Mouse (Mus musculus) stomach, postnatal 0 days (tissue): Measurements from ENCODE around the gene Ddx43. TPM values are rescaled to one million over a fixed set of nuclear protein-coding genes. Genes with fewer than 3 reads are reported as not detected.
"Not testable (repeated sequence)": the region's sequence is repeated elsewhere in the genome, so short reads cannot be mapped to it uniquely, and the experiment has no call there.

Experiments used
- ATAC-seq: fragments of 200-750 bp; cut with Nextera tagmentation; 2 replicates; pipeline ENCODE4 v1.8.0; 2017; ENCODE audit not compliant: low FRiP score, low TSS enrichment
- DNase-seq: peaks from one replicate; pipeline ENCODE4 v3.0.0-alpha.2; 2016; ENCODE audit warnings: low spot score
- H3K27ac ChIP-seq: fragments of 300-500 bp; sonication (generic); replicated peaks from 2 replicates; pipeline ENCODE4 v1.5.1; 2014; ENCODE audit warnings: mild to moderate bottlenecking, control low read depth
- H3K27me3 ChIP-seq: fragments of 300-500 bp; sonication (generic); 2 replicates; pipeline ENCODE4 v1.6.1; 2014; ENCODE audit warnings: low read length; ENCODE audit not compliant: control insufficient read depth, insufficient read depth
- H3K36me3 ChIP-seq: fragments of 300-500 bp; sonication (generic); 2 replicates; pipeline ENCODE4 v1.6.1; 2014; ENCODE audit warnings: low read length, mixed read lengths; ENCODE audit not compliant: control insufficient read depth, insufficient read depth
- H3K4me1 ChIP-seq: fragments of 300-500 bp; sonication (generic); replicated peaks from 2 replicates; pipeline ENCODE4 v1.6.1; 2014; ENCODE audit warnings: antibody characterized with exemption; ENCODE audit not compliant: control insufficient read depth, insufficient read depth
- H3K4me2 ChIP-seq: fragments of 300-500 bp; sonication (generic); replicated peaks from 2 replicates; pipeline ENCODE4 v1.6.1; 2014; ENCODE audit warnings: low read depth, mild to moderate bottlenecking, control low read depth, moderate library complexity
- H3K4me3 ChIP-seq: fragments of 300-500 bp; sonication (generic); 2 replicates; pipeline ENCODE4 v1.5.1; 2014; ENCODE audit warnings: low read depth, low read length, control low read depth
- H3K9ac ChIP-seq: fragments of 300-500 bp; sonication (generic); 2 replicates; pipeline ENCODE4 v1.6.1; 2014; ENCODE audit warnings: mild to moderate bottlenecking, low read length, control low read depth, mixed read lengths
- H3K9me3 ChIP-seq: fragments of 300-500 bp; sonication (generic); 2 replicates; pipeline ENCODE4 v1.6.1; 2016; ENCODE audit warnings: low read length; ENCODE audit not compliant: control insufficient read depth
- CTCF ChIP-seq: IDR thresholded peaks from 2 replicates; pipeline ENCODE4 v1.5.1; 2016; ENCODE audit warnings: antibody characterized with exemption, low read depth, mild to moderate bottlenecking, moderate library complexity
- EP300 ChIP-seq: optimal IDR thresholded peaks from 2 replicates; pipeline ENCODE3; 2016; ENCODE audit warnings: antibody characterized with exemption
- WGBS: fragments of 180-500 bp; shearing (Covaris S2); extraction: QIAGEN DNeasy Blood & Tissue Kit; methylation state at CpG from one replicate; pipeline ENCODE4 v1.1.7; 2014; 5-methylcytosine and 5-hydroxymethylcytosine counted together
- polyA plus RNA-seq: library from polyadenylated mRNA; unstranded; fragments of >200 nt; fragmentation: Nextera tagmentation; extraction: Ambion mirVana; gene quantifications from 2 replicates; pipeline ENCODE4 v1.2.1, GENCODE M21; 2015

Gene Ddx43
- polyA plus RNA-seq, 1 experiment from 2014 or later, result 0.12 TPM

DNA sequence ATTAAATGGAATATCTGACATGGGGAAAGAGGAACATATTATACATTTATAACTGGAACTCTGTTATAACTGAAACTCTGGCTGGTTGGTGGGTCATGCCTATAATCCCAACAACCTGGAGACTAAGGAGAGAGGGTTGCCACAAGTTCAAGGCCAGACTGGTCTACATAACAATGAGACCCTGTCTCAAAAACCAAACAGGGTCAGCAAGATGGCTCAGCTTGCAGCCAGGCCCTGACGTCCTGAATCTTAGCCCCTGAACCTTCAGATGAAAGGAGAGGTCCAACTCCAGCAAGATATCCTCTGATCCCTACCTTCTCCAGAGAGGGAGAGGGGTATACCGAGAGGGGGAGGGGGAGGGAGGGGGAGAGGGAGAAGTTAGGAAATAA is 35.1 kb upstream of the Ddx43 start:
- Histone ChIP-seq H3K36me3 (no peaks in the 10 kb centered on the region), H3K9ac (no peak overlapping the region), H3K4me2 (no peak overlapping the region), H3K27me3 (no peaks in the 10 kb centered on the region), H3K27ac (no peak overlapping the region), H3K9me3 (no peaks in the 10 kb centered on the region), H3K4me1 (no peaks in the 10 kb centered on the region), H3K4me3 (no peak overlapping the region)
- ATAC-seq (no peak), DNase-seq (no peak)
- 49% methylated on average over 2 of the region's 2 CpGs for WGBS
- TF ChIP-seq EP300 (no peak), CTCF (no peak)

DNA sequence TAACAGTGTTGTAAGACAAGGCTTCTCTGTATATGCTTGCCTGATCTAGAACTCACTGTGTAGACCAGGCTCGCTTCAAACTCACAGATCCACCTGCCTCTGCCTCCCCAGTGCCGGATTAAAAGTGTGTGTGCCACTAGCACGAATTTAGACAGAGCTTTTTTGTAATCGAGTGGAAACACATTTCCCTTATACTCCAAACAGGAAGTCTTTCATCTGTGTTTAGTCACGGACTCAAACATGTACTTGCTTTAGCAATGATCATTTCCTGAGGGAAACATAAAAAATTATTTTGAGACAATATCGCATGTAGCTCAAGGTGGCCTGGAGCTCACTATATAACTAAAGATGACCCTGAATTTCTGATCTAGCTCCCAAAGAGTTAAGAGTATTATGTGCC is 32.2 kb upstream of the Ddx43 start:
- ATAC-seq (no peak), DNase-seq (no peak)
- Histone ChIP-seq H3K9me3 (no peaks in the 10 kb centered on the region), H3K27me3 (no peaks in the 10 kb centered on the region), H3K36me3 (no peaks in the 10 kb centered on the region), H3K27ac (no peak overlapping the region), H3K4me2 (no peak overlapping the region), H3K9ac (no peak overlapping the region), H3K4me1 (no peaks in the 10 kb centered on the region), H3K4me3 (no peak overlapping the region)
- 52% methylated on average over 6 of the region's 6 CpGs for WGBS
- TF ChIP-seq EP300, result no peak
- TF ChIP-seq CTCF, result no peak

DNA sequence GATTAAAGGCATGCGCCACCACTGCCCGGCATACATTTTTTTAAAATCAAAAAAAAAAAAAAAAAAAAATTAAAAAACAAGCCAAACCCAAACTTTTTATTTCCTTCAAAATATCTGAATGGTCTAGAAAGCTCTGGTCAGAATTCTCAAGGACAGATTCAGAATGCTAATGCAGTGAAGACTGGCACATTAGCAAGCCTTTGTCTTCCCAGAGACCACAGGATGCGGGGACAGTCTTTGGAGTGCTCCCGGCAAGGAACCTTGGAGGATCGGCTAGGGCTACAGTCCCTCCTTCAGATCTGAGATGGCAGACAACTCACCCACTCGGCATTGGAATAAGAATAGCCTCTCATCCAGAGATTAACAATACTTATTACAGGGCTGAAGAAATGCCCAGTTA is 30.9 kb upstream of the Ddx43 start:
- H3K4me3 ChIP-seq, result no peak overlapping the region
- no peak overlapping the region for H3K4me2 ChIP-seq
- no peaks in the 10 kb centered on the region for H3K27me3 ChIP-seq
- no peak overlapping the region for H3K9ac ChIP-seq
- no peaks in the 10 kb centered on the region for H3K36me3 ChIP-seq
- TF ChIP-seq EP300, result no peak
- TF ChIP-seq CTCF, result no peak
- 96% methylated on average over 6 of the region's 6 CpGs for WGBS
- H3K9me3 ChIP-seq, result no peaks in the 10 kb centered on the region
- DNase-seq (no peak), ATAC-seq (no peak)
- no peak overlapping the region for H3K27ac ChIP-seq
- no peaks in the 10 kb centered on the region for H3K4me1 ChIP-seq

DNA sequence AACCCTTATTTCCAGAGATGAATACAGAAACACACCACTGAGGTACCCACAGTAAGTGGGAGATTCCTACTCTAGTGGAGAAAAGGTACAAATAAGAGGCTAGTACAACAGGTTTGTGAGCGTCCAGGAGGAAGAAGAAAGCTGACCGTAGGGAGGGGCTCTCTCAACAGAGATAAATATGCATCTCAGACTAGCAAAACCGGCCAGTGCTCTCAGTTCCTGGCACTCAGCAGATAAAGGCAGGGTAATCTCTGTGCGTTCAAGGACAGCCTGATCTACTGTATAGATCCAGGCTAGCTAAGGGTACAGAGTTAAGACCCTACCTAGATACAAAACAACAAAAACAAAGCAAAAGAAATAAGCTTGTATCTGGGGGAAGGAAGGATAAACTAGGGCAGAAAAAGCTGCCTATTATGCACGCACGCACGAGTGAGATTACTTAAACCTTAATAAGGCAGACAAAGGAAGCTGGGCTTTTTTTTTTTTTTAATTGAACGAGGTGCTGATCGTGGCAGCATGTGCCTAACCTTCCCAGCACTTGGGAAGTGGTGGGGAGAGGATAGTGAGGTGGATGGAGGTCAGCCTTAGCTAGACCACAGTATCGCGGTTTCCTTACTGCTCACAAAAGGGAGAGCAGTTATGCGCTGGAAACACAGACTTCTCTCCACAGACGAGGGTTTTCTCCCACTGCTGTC is 29.6 kb upstream of the Ddx43 start:
- Histone ChIP-seq H3K4me1 (no peaks in the 10 kb centered on the region), H3K4me2 (no peak overlapping the region), H3K9me3 (no peaks in the 10 kb centered on the region), H3K9ac (no peak overlapping the region), H3K27me3 (no peaks in the 10 kb centered on the region), H3K36me3 (no peaks in the 10 kb centered on the region), H3K27ac (no peak overlapping the region), H3K4me3 (no peak overlapping the region)
- WGBS, result 62% methylated on average over 13 of the region's 13 CpGs
- no peak for ATAC-seq
- DNase-seq, result no peak
- TF ChIP-seq EP300 (no peak), CTCF (no peak)

DNA sequence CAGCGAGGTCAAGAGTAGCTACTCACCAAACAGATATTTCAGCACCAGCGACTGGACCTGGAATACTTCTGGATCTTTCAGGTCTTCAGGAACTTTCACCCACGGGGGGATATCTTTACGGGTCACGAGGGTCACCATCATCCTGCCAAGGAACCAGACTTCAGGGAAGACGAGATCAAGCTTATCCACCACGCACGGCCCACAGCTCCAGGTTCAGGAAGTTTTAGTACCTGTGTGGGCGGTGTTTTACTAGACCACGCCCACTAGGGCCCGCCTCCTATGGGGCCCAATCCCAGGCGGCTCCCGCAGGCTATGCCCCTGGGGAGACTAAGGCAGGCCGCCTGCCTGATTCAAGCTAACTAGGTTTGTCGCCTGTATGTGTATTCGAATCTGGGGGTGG is 27.6 kb upstream of the Ddx43 start, which contains the start of gene Dppa5a:
TSS of gene Dppa5a (minus strand) at position 219 of the 400 bp plus-strand sequence.
- H3K27ac ChIP-seq, H3K27me3 ChIP-seq, H3K4me2 ChIP-seq, H3K9me3 ChIP-seq, H3K36me3 ChIP-seq, ATAC-seq, H3K4me3 ChIP-seq, H3K9ac ChIP-seq, DNase-seq, H3K4me1 ChIP-seq: not testable (repeated sequence)
- WGBS, result 89% methylated on average over 15 of the region's 16 CpGs

DNA sequence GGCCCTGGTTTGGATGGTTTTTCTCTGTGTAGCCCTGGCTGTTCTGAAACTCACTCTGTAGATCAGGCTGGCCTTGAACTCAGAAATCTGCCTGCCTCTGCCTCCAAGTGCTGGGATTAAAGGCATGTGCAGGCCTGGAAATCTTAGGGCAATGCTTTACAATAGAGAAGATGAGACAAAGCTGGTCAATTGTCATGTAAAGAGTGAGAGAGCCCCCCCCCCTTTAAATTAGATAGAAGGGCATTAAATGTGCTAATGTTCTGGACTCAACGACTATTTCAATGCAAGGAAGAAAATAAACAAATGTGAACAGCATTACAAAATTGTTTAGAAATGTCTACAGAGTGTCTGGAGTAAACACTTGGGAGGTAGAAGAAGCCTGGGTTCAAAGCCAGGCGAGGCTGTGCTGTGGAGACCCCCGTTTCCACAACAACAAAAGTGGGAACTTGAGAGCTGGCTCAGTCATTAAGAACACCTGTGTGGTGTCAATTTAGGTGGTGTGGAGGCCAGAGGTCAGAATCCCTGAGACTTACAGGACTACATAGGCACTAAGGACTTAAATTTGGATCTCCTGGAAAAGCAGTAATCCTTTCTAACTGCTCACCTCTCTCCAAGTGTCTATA is 26.8 kb upstream of the Ddx43 start:
- H3K9ac ChIP-seq, result no peak overlapping the region
- no peak overlapping the region for H3K4me2 ChIP-seq
- 74% methylated on average over 3 of the region's 3 CpGs for WGBS
- TF ChIP-seq EP300, result no peak
- H3K4me1 ChIP-seq, result no peaks in the 10 kb centered on the region
- no peak overlapping the region for H3K27ac ChIP-seq
- H3K36me3 ChIP-seq, result no peaks in the 10 kb centered on the region
- no peak overlapping the region for H3K4me3 ChIP-seq
- ATAC-seq (no peak), DNase-seq (no peak)
- no peaks in the 10 kb centered on the region for H3K27me3 ChIP-seq
- no peaks in the 10 kb centered on the region for H3K9me3 ChIP-seq
